Mouse (Mus musculus) lung, embryonic 16.5 days (tissue): ENCODE measurements around the gene Zcchc7. TPM values are rescaled to one million over a fixed set of nuclear protein-coding genes. Genes with fewer than 3 reads are reported as not detected.

Source experiments
- ATAC-seq: fragments of 200-750 bp; cut with Nextera tagmentation; 2 replicates; pipeline ENCODE4 v1.8.0; 2017; ENCODE audit warnings: low read depth, mild to moderate bottlenecking, moderate library complexity
- H3K27ac ChIP-seq: fragments of 300-500 bp; sonication (generic); 2 replicates; pipeline ENCODE4 v1.5.1; 2014; ENCODE audit warnings: mild to moderate bottlenecking, control low read depth, low read length
- H3K27me3 ChIP-seq: fragments of 300-500 bp; sonication (generic); 2 replicates; pipeline ENCODE4 v1.6.1; 2014; ENCODE audit warnings: low read depth, low read length, mixed read lengths; ENCODE audit not compliant: control insufficient read depth, insufficient read depth
- H3K36me3 ChIP-seq: fragments of 300-500 bp; sonication (generic); 2 replicates; pipeline ENCODE4 v1.6.1; 2014; ENCODE audit warnings: low read length; ENCODE audit not compliant: control insufficient read depth, insufficient read depth
- H3K4me1 ChIP-seq: fragments of 300-500 bp; sonication (generic); replicated peaks from 2 replicates; pipeline ENCODE4 v1.6.1; 2014; ENCODE audit warnings: low read length, mixed read lengths; ENCODE audit not compliant: control insufficient read depth, insufficient read depth
- H3K4me2 ChIP-seq: fragments of 300-500 bp; sonication (generic); 2 replicates; pipeline ENCODE4 v1.6.1; 2014; ENCODE audit warnings: low read depth, low read length, control low read depth
- H3K4me3 ChIP-seq: fragments of 300-500 bp; sonication (generic); 2 replicates; pipeline ENCODE4 v1.5.1; 2014; ENCODE audit warnings: mild to moderate bottlenecking, low read length, control low read depth
- H3K9ac ChIP-seq: fragments of 300-500 bp; sonication (generic); 2 replicates; pipeline ENCODE4 v1.6.1; 2014; ENCODE audit warnings: low read length, control low read depth
- H3K9me3 ChIP-seq: fragments of 300-500 bp; sonication (generic); 2 replicates; pipeline ENCODE4 v1.6.1; 2016; ENCODE audit warnings: low read length; ENCODE audit not compliant: control insufficient read depth
- WGBS: fragments of 180-500 bp; shearing (Covaris S2); extraction: QIAGEN DNeasy Blood & Tissue Kit; methylation state at CpG from one replicate; pipeline ENCODE4 v1.1.7; 2014; 5-methylcytosine and 5-hydroxymethylcytosine counted together
- polyA plus RNA-seq: library from polyadenylated mRNA; unstranded; fragments of >200 nt; fragmentation: Nextera tagmentation; extraction: Ambion mirVana; gene quantifications from 2 replicates; pipeline ENCODE4 v1.2.1, GENCODE M21; 2015

Zcchc7 gene
- polyA plus RNA-seq, 1 experiment from 2014 or later, result 36.6 TPM

- no peaks in the 10 kb centered on the region for H3K27me3 ChIP-seq
- H3K27ac ChIP-seq, result no peak overlapping the region
- no peaks in the 10 kb centered on the region for H3K9me3 ChIP-seq
- no peak overlapping the region for H3K4me3 ChIP-seq
- no peak overlapping the region for H3K9ac ChIP-seq
- no peak overlapping the region for H3K4me2 ChIP-seq
- WGBS, result 85% methylated on average over 5 of the region's 5 CpGs
- peaks cover 4% of the 10 kb centered on the region for H3K36me3 ChIP-seq
- H3K4me1 ChIP-seq, result no peaks in the 10 kb centered on the region
- no peak for ATAC-seq
Measured at GRCm38 (mm10) chr4:44920831-44921230, 165.2 kb downstream of the Zcchc7 start.

DNA sequence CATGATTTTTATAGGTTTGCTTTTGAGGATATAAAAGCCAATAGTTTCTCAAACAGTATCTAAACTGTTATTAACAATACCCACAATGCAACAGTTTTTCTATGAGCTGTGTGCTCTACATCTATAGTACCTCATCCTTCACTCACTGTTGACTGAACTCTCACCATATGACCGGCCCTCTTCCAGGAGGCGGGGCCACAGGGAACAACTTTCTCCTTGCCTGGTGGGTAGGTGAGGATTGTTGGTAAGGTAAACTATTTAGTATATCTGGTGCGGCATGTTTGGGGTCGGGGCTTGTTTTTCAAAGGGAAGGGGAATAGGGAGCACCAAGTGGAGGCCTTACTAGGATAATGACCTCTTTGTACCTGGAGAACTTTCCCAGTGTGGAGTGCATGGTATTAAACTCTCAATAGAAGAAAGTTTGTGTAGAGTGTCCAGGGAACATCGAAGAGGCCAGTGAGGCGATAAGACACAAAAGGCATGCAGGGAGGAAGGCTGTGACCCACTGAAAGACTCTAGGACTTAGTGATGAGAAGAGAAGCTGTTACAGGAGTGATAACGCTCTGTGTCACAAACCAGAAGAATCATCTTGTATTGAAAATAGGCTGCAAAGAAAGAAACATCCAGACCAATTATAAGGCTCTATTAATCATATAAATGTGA, 166.9 kb downstream of the Zcchc7 start:
- 80% methylated on average over 7 of the region's 7 CpGs for WGBS
- ATAC-seq, result no peak
- no peak overlapping the region for H3K27ac ChIP-seq

DNA sequence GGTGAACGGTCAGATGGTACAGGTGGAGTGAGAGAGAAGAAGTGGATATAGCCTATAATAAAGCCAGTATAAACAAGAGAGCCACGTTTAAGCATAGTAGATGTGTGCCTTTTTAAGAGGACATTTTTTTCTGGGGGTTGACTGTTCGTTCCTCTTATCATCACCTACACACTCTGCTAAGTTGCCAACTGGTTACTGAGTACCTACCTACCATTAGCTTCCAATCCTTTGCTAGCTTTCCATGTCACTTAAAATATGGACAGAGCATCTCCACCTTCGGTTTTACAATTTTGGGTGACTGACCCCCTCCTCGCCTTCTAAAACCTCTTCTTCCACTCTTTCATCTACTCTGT, 167.4 kb downstream of the Zcchc7 start:
- H3K27me3 ChIP-seq, result no peaks in the 10 kb centered on the region
- H3K4me1 ChIP-seq, result no peaks in the 10 kb centered on the region
- H3K9me3 ChIP-seq, result no peaks in the 10 kb centered on the region
- H3K4me2 ChIP-seq, result no peak overlapping the region
- no peaks in the 10 kb centered on the region; the same call in 1 of the 2 replicates for H3K36me3 ChIP-seq
- no peak overlapping the region for H3K4me3 ChIP-seq
- WGBS, result 80% methylated on average over 5 of the region's 5 CpGs
- no peak overlapping the region for H3K27ac ChIP-seq
- H3K9ac ChIP-seq, result no peak overlapping the region
- ATAC-seq, result no peak

More for the DNA sequence above, 166.9 kb downstream of the Zcchc7 start:
- Histone ChIP-seq H3K4me2 (no peak overlapping the region), H3K27me3 (no peaks in the 10 kb centered on the region), H3K9ac (no peak overlapping the region), H3K9me3 (no peaks in the 10 kb centered on the region), H3K4me1 (no peaks in the 10 kb centered on the region), H3K4me3 (no peak overlapping the region), H3K36me3 (no peaks in the 10 kb centered on the region; the same call in 1 of the 2 replicates)

DNA sequence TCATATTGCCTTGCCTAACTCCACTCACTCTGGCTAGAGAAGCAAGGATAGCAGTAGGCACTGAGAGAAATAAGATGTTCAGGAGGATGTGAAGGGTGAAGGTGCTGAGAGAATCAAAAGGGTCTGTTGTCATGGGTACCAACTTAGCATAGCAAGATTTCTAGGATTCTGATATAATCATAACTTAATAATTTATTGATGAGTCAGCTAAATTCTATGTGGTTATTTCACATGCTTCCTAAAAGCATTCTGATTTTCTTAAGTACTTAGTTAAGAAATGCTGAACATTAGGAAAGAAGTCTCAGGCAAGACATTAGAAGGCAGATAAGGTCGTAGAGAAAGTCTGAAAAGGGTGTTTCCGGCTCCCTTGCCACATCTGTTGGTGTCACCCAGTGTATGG, 172.3 kb downstream of the Zcchc7 start:
- Histone ChIP-seq H3K27ac (no peak overlapping the region), H3K4me2 (no peak overlapping the region), H3K36me3 (peaks cover 9% of the 10 kb centered on the region), H3K9ac (no peak overlapping the region), H3K9me3 (no peaks in the 10 kb centered on the region), H3K4me1 (no peaks in the 10 kb centered on the region), H3K4me3 (no peak overlapping the region), H3K27me3 (no peaks in the 10 kb centered on the region)
- 77% methylated on average over 2 of the region's 2 CpGs for WGBS
- ATAC-seq, result no peak

GRCm38 (mm10) chr4:44928790-44929189, 173.1 kb downstream of the Zcchc7 start:
- no peak overlapping the region for H3K4me3 ChIP-seq
- H3K4me2 ChIP-seq, result no peak overlapping the region
- no peaks in the 10 kb centered on the region for H3K9me3 ChIP-seq
- H3K4me1 ChIP-seq, result no peaks in the 10 kb centered on the region
- no peak overlapping the region for H3K9ac ChIP-seq
- H3K36me3 ChIP-seq, result peaks cover 13% of the 10 kb centered on the region
- H3K27me3 ChIP-seq, result no peaks in the 10 kb centered on the region
- 73% methylated on average over 3 of the region's 3 CpGs for WGBS
- no peak overlapping the region for H3K27ac ChIP-seq
- ATAC-seq, result no peak

- Histone ChIP-seq H3K4me1 (no peaks in the 10 kb centered on the region), H3K4me3 (no peak overlapping the region), H3K36me3 (peaks cover 13% of the 10 kb centered on the region), H3K27me3 (no peaks in the 10 kb centered on the region), H3K27ac (no peak overlapping the region), H3K4me2 (no peak overlapping the region), H3K9ac (no peak overlapping the region), H3K9me3 (no peaks in the 10 kb centered on the region)
- 87% methylated on average over 7 of the region's 7 CpGs for WGBS
- ATAC-seq, result no peak
Measured at GRCm38 (mm10) chr4:44930406-44930805, 174.7 kb downstream of the Zcchc7 start.

DNA sequence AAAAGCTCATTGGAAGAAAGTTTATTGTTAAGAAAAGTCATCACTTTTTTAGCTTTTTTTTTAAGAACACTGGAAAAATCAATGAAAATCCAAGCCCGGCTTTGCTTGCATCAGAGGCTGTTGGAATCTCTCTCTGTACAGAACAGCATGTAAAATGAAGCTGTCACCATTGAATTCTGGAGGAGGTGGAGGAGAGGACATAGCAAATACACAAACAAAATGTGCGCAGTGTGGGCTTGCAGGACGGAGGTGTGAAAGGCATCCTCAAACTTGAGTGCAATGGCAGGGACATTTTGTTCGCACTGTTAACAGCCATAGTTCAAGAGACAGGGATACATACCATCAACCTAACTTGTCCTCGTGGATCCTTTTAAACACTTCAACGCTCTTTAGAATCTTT, 176.1 kb downstream of the Zcchc7 start:
- Histone ChIP-seq H3K27me3 (no peaks in the 10 kb centered on the region), H3K4me3 (no peak overlapping the region), H3K4me2 (no peak overlapping the region), H3K4me1 (no peaks in the 10 kb centered on the region), H3K9ac (no peak overlapping the region), H3K27ac (no peak overlapping the region), H3K36me3 (peaks cover 13% of the 10 kb centered on the region), H3K9me3 (no peaks in the 10 kb centered on the region)
- WGBS, result 90% methylated on average over 6 of the region's 6 CpGs
- no peak for ATAC-seq

- H3K4me1 ChIP-seq, result no peaks in the 10 kb centered on the region
- ATAC-seq, result no peak
- 68% methylated on average over 8 of the region's 8 CpGs for WGBS
Measured at GRCm38 (mm10) chr4:44938359-44939340, 183.0 kb downstream of the Zcchc7 start.

DNA sequence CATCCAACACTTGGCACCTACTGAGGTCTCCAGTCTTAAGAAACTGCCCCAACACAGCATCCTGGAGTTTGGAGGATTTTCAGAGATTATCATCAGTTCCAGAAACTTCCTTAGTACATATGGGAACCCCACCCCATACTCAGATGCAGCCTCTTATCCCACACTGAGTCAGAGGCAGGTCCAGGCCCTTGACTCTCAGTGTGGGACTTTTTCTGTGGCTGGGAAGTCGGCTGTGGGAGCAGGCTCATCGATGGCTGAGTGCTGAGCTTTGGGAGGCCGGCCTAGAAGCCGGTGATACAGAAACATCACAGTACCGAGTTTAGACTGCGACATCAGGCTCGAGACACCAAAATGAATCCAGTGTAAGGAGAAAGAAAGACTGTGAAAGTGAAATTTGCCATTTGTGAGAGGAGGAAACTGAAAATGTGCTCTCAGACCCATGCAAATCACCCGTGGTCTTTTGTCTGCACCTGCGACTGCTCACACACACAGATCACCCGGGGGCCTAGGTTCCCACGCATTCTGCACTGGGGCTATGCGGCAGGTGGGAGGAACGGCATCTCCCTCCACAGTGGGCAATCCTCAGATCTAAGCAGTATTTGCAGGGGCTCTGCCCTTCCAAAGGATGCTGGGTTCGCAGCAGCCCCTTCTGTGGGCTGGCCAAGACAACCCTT, 184.0 kb downstream of the Zcchc7 start:
- Histone ChIP-seq H3K4me1 (no peaks in the 10 kb centered on the region), H3K9me3 (no peaks in the 10 kb centered on the region), H3K27me3 (no peaks in the 10 kb centered on the region), H3K27ac (no peak overlapping the region), H3K36me3 (no peaks in the 10 kb centered on the region), H3K4me3 (no peak overlapping the region), H3K9ac (no peak overlapping the region), H3K4me2 (no peak overlapping the region)
- ATAC-seq, result no peak
- 83% methylated on average over 14 of the region's 14 CpGs for WGBS

More at GRCm38 (mm10) chr4:44938359-44939340, 183.0 kb downstream of the Zcchc7 start:
- Histone ChIP-seq H3K4me3 (no peak overlapping the region), H3K4me2 (no peak overlapping the region), H3K36me3 (no peaks in the 10 kb centered on the region), H3K9ac (no peak overlapping the region), H3K27ac (no peak overlapping the region), H3K27me3 (no peaks in the 10 kb centered on the region), H3K9me3 (no peaks in the 10 kb centered on the region)
